Mouse (Mus musculus): ENCODE data around the gene Zfp639.

Zfp639 gene

DNA sequence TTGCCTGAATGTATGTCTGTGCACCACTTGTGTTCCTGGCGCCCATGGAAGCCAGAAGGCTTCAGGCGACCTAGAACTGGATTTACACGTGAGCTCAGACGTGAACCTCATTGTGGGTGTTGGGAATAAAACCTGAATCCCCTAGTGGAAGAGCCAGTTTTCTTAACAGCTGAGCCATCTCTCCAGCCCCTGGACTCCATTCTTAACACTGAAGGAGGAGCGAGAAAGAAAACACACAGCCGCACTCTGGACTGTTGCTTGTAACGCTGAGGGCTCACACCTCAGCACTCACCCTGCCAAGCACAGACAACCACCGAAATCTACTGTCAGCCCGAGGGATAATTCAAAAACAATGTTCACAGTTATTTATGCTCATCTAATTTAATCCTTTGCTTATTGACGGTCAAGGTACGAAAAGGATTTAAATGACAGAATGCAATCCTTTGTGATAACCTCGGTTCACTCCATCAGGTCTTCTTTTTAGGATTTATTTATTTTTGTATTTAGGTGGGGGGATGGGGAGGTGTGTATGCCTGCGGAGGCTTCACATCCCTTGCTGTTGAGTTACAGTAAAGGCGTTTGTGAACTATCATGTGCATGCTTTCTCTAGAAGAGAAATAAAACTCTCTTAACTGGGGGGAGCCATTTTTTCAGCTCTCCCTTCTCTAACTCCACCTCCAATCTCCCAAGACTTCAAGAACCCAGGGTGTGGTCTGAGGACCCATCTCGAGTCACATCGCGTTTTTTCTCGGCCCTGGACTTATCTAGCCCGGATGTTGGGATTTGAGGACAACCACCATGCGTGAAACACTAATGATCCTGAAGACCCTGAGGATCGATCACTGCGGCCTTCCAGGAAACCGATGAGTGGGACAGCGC, at the start of gene Zfp639:
Zfp639 (plus strand) TSS at position 764 of the 879 bp plus-strand sequence.
- DNase-seq (ENCODE audit: inconsistent ontology term) = no peak

- DNase-seq (ENCODE audit: inconsistent ontology term) = no peak
These were observed 42.7 kb upstream of the Zfp639 start for GRCm38 (mm10) chr3:32467321-32467720.

DNA sequence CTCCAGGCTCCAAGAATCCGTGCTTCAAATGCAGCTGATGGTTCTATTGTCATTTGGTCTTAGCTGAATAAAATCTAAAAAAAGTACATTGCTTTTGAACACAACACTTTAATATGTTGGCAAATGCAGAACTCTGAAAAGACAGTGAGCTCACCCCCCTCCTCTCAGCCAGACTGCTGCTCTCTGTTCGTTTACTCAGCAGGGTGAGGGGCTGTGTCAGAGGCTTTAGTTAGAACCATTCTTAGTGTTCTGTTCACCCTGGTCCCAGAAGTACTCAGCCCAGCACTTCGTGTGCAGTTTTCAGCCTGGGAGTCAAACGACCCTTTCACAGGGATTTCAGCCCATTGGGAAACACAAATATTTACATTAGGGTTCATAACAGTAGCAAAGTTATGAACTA, 41.6 kb upstream of the Zfp639 start:
- no peak for DNase-seq (ENCODE audit: inconsistent ontology term)

GRCm38 (mm10) chr3:32470449-32470848, 39.6 kb upstream of the Zfp639 start:
- no peak for DNase-seq (ENCODE audit: inconsistent ontology term)

DNA sequence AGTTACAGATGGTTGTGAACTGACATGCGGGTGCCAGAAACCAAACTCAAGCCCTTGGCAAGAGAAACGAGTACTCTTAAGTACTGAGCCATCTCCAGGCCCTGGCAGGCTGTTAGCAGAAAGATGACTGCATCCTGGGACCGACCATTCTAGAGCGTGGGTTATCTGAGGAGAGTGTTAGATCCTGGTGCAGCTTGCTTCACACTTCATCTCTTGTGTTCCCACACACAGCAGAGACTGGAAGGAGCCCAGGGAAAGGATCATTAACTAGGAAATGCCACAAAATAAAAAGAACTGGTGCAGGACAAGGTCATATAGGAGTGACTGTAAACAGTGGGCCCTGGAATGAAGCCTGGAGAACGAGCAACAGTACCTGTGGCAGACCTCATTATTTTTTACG, 39.0 kb upstream of the Zfp639 start:
- DNase-seq (ENCODE audit: inconsistent ontology term) = no peak

GRCm38 (mm10) chr3:32472191-32472900, 37.7 kb upstream of the Zfp639 start:
- DNase-seq (ENCODE audit: inconsistent ontology term) = no peak

DNA sequence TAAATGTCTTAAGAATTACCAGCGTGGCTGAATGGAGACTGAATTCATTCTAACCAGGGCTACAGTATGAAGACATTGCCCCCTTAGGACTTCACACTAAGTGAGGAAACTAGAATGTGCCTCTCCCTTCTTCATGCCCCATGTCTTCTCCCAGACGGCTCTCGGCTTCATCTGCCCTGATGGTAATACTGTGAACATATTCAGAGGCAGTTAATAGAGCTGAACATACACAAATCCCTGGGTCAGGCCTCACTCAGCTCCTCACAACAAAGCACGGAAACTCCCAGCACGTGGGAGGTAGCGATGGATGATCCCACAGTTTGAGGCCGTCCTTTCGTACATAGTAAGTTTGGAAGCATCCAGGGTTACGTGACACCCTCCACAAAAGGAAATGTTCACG, 36.9 kb upstream of the Zfp639 start:
- no peak for DNase-seq (ENCODE audit: inconsistent ontology term)

DNA sequence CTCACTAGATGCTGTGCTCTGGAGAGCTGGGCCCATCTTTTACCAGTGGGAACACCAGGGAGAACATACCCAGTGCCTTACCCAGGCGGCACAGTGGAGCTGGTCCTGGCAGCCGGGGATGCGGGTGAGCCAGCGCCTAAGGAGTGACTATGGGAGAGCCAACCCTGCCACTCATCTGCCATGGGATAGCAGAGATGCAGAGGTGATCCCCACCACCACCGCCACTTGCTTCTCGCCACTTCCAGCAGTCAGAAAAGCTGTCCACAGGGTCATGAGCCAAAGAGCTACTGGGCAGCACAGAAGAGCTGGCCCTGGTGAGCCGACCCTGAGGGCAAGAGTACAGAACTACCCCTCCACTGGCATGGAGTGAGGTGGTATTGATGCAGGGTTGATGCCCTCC, 30.1 kb upstream of the Zfp639 start:
- DNase-seq (ENCODE audit: inconsistent ontology term) = no peak

- DNase-seq (ENCODE audit: inconsistent ontology term) = no peak
These were observed 27.0 kb upstream of the Zfp639 start for GRCm38 (mm10) chr3:32483035-32483434.

DNA sequence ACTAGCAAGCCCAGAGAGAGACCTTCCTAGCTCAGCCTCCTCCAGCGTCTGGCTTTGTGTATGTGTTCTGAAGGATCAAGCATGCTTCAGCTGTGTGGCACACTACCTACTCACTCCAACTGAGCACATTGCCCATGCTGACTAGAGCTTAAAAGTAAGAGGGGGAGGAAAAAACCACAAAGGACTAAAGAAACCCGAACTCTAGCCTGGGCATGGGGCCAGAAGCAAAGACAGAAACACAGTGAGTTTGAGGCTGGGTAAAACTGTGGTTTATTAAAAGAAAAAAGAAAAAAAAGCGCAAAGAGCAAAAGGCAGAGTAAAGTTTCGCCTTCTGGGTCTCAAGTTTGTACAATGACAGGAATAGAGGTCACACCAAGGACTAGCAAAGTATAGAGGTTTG, 23.5 kb upstream of the Zfp639 start:
- no peak for DNase-seq (ENCODE audit: inconsistent ontology term)

GRCm38 (mm10) chr3:32488172-32488571, 21.9 kb upstream of the Zfp639 start:
- no peak for DNase-seq (ENCODE audit: inconsistent ontology term)

GRCm38 (mm10) chr3:32490076-32490927, 19.8 kb upstream of the Zfp639 start:
- peak; percentile 45 for DNase-seq (ENCODE audit: inconsistent ontology term)

GRCm38 (mm10) chr3:32490928-32491315, 19.1 kb upstream of the Zfp639 start:
- DNase-seq (ENCODE audit: inconsistent ontology term) = no peak

DNA sequence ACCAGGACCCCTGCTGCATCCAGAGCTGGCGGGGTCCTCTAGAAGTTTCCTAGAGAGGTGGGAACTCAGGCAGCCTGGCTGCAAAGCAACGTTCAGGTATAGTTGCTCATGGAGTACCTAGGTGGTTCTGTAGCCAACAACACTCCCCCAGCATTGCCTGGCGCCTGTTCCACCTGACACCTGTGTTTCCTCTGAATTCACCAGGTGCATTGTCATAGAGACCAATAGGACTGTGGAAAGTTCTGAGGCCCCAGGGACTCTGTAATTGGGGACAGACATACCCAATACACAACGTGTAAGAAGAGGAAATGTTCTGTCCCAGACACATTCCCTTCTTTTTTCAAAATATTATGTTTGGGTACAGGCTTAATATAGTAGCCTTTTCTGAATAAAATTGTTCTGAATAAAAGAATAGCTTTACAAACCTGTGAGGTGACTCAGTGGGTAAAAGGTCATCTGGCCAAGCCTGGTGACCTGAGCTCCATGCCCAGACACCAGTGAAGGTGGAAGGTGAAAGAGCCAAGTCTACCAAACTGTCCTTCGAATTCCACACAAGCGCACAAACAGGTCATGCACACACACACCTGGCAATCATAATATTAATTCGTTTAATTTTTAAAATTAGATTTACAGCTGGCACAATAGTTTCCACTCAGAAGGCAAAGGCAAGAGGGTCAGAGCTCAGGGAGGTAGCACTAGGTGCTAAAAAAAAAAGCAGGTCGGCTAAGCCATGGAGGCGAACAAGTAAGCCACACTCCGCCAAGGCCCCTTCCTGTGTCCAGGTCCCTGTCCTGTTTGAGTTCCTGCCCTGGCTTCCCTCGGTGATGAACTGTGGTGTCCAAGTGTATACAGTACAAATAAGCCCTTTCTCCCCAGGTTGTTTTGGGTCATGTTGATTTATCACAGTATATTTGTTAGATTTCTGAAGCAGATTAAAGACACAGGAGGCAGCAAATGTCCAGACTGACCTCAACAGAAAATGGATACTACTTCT, 17.7 kb upstream of the Zfp639 start, which contains the start of gene Kcnmb3:
Kcnmb3 (minus strand) TSS at position 135 of the 994 bp plus-strand sequence.
- DNase-seq (ENCODE audit: inconsistent ontology term) = no peak

DNA sequence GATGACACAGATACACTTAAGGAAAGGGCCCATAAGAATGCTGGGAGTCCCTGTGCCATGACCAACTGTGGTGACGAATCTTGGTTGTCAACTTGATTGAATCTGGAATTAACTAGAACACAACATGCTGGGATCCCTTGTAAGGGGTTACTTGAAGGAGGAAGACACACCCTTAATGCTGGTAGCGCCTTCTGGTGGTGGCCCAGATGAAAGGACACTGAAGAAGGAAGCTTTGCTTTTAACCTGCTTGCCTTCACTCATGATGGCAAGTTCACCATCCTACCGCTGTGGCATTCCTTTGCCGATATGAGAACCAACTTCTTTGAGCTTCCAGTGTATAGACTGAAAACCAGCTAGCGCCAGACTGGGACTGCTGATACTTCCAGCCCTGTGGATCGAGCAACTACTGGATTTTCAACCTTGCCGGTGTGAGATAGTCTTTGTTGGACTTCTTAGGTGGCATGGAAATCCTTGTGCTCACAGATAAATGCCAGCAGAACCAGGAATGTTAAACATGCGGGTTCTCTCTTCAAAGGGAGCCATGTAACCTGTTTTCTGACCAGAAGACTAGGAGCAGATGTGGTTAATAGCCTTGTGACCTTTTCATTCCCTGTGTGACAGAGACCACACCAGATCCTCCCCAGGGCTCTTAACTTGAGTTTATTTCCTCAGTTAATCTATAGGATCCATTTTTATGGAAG, 15.5 kb upstream of the Zfp639 start:
- peak; percentile 56 for DNase-seq (ENCODE audit: inconsistent ontology term)

DNA sequence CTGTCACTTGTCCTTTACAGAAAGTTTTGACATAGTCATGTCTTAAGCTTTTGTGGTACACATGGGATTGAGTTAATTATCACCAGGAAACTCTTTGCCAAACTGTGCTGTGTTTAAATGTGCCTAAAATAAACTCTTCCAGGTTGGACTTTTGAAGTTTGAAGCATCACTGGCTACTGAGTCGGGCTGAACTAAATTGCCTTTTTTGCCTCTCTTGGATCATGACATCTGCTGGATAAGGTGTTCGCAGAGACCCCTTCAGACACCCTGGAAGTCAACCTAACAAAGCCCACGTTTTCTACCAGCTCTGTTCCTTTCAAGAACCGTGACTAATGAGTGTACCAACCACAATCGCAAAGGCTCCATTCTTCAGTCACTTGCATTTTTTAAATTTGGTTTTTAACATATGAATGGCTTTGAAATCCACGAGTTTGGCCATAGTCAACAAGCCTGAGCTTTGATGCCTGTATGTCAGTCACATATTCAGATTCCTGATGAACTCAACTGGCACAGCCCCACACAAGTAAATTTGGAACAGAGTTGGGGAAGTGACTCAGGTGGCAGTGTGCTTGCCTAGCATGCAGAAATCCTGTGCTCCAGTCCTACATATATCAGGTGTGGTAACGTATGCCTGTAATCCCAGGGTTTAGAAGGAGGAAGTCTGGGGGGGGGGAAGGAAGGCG, 14.8 kb upstream of the Zfp639 start:
- DNase-seq (ENCODE audit: inconsistent ontology term) = peak; percentile 67

GRCm38 (mm10) chr3:32495856-32496710, 14.0 kb upstream of the Zfp639 start:
- peak; percentile 87 for DNase-seq (ENCODE audit: inconsistent ontology term)

- DNase-seq (ENCODE audit: inconsistent ontology term) = peak; percentile 93
These were observed 13.4 kb upstream of the Zfp639 start for GRCm38 (mm10) chr3:32496711-32497070.

- DNase-seq (ENCODE audit: inconsistent ontology term) = no peak
These were observed 9.7 kb upstream of the Zfp639 start for GRCm38 (mm10) chr3:32500346-32500745.

Data from Muller cell, postnatal 12 days (primary cell).